Mouse (Mus musculus): ENCODE results near the gene Gsg1l.

DNA sequence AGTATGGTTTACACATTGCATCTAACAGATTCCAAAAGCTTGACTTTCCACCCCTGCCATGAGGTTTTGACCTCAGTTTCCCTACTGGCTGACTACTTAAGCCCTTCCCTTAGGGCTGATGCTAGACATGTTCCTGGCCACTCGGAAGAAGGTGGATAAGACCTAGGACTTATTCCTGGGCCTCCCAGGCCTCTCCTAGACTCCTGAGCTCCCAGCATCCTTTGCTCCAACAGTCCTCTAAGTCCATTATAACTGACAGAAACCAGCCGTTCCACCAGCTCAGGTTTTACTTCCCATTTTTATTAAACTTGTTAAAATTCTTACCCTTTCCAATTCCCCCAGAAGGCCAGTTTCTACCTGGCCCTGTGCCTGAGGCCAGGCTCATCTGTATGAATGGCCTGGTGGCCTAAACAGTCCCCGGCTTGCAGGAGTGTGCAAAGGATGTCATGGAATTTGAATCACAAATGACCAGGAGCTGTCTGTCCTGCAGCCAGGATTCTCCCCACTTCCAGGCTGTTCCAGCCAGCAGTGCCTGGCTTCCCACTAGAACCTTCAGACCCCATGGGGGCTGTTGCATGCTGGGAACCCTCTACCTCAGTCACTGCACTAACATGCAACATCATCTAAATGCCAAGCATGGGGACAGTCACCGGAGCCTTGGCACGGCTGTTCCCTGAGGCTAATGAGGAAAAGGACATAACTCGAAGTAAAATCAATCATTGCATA, 139.7 kb downstream of the Gsg1l start:
- TF ChIP-seq CTCF (IDR thresholded peaks at IDR 0.05; ENCODE audit: insufficient read depth, low read length) (no peak), POLR2A (IDR thresholded peaks at IDR 0.05; ENCODE audit: borderline replicate concordance, extremely low read depth, low read depth, low read length) (no peak)
